Mouse (Mus musculus) adrenal gland, adult (tissue): ENCODE data around the gene Emid1.
A peak's percentile ranks its signal among the peaks of the same experiment; 100 is the strongest.
"Not testable (repeated sequence)": the region's sequence is repeated elsewhere in the genome, so short reads cannot be mapped to it uniquely, and the experiment has no call there.

Experiments used
- DNase-seq, 2 experiments: peaks; one replicate each; pipeline ENCODE4 v3.0.0; 2022 to 2023; ENCODE audit warnings: low spot score in 1 of 2; ENCODE audit not compliant: inconsistent age in 2 of 2

The Emid1 gene

GRCm38 (mm10) chr11:5109441-5109840 lies 42.6 kb downstream of the Emid1 start:
- DNase-seq = no peak

- no peak for DNase-seq
Observed at GRCm38 (mm10) chr11:5103986-5104509, 48.0 kb downstream of the Emid1 start.

- DNase-seq = no peak
Observed at GRCm38 (mm10) chr11:5102384-5102783, 49.7 kb downstream of the Emid1 start.

GRCm38 (mm10) chr11:5101641-5102040 lies 50.4 kb downstream of the Emid1 start:
- no peak for DNase-seq

- DNase-seq = peak in 1 of 2 experiments; percentile 55
Observed at GRCm38 (mm10) chr11:5100801-5101200, 51.3 kb downstream of the Emid1 start.

- no peak for DNase-seq
Observed at GRCm38 (mm10) chr11:5100283-5100682, 51.8 kb downstream of the Emid1 start.

GRCm38 (mm10) chr11:5099576-5100183 lies 52.4 kb downstream of the Emid1 start:
- peak; percentile 89 to 96 for DNase-seq

GRCm38 (mm10) chr11:5098736-5099542 lies 53.1 kb downstream of the Emid1 start, which contains the start of the genes Rhbdd3 and Ewsr1:
Gene Rhbdd3, plus strand, starts transcription at chr11:5098926.
Gene Ewsr1, minus strand, starts transcription at chr11:5099266.
- peak; percentile 97 to 100 for DNase-seq

GRCm38 (mm10) chr11:5098035-5098735 lies 53.9 kb downstream of the Emid1 start:
- DNase-seq = peak; percentile 66 to 89

GRCm38 (mm10) chr11:5096480-5097020 lies 55.5 kb downstream of the Emid1 start:
- peak in 1 of 2 experiments; percentile 56 for DNase-seq

- DNase-seq = peak in 1 of 2 experiments; percentile 54
Observed at GRCm38 (mm10) chr11:5095877-5096276, 56.2 kb downstream of the Emid1 start.

- DNase-seq = peak in 1 of 2 experiments; percentile 61
Observed at GRCm38 (mm10) chr11:5091706-5092105, 60.4 kb downstream of the Emid1 start.

GRCm38 (mm10) chr11:5089147-5089546 lies 62.9 kb downstream of the Emid1 start:
- DNase-seq = peak; percentile 50 to 82

- not testable (repeated sequence) for DNase-seq
Observed at GRCm38 (mm10) chr11:5076843-5077242, 75.2 kb downstream of the Emid1 start.

- DNase-seq = no peak
Observed at GRCm38 (mm10) chr11:5075760-5076159, 76.3 kb downstream of the Emid1 start.

GRCm38 (mm10) chr11:5074882-5075281 lies 77.2 kb downstream of the Emid1 start:
- peak in 1 of 2 experiments; percentile 70 for DNase-seq

- no peak for DNase-seq
Observed at GRCm38 (mm10) chr11:5068126-5068971, 83.7 kb downstream of the Emid1 start.

- peak in 1 of 2 experiments; percentile 33 for DNase-seq
Observed at GRCm38 (mm10) chr11:5067063-5067462, 85.0 kb downstream of the Emid1 start.

- peak; percentile 92 to 97 for DNase-seq
Observed at GRCm38 (mm10) chr11:5065056-5065821, 86.8 kb downstream of the Emid1 start, which contains the start of gene Gas2l1. Gene Gas2l1, minus strand, starts transcription at chr11:5065327.
